Mouse (Mus musculus) hindbrain, embryonic 14.5 days (tissue): ENCODE measurements around the gene Tecta. TPM values are rescaled to one million over a fixed set of nuclear protein-coding genes. Genes with fewer than 3 reads are reported as not detected.

Source experiments
- ATAC-seq: fragments of 200-750 bp; cut with Nextera tagmentation; 2 replicates; pipeline ENCODE4 v1.8.0; 2017; ENCODE audit warnings: moderate number of reproducible peaks, mild to moderate bottlenecking, moderate TSS enrichment, moderate library complexity; ENCODE audit not compliant: low FRiP score
- DNase-seq: peaks from one replicate; pipeline ENCODE4 v3.0.0-alpha.2; 2015; ENCODE audit warnings: low spot score
- H3K27ac ChIP-seq: fragments of 300-500 bp; sonication (generic); 2 replicates; pipeline ENCODE4 v1.5.1; 2014; ENCODE audit warnings: mild to moderate bottlenecking, moderate library complexity
- H3K27me3 ChIP-seq: fragments of 300-500 bp; sonication (generic); 2 replicates; pipeline ENCODE4 v1.6.1; 2014; ENCODE audit warnings: mild to moderate bottlenecking, low read length, mixed read lengths; ENCODE audit not compliant: control insufficient read depth, insufficient read depth
- H3K36me3 ChIP-seq: fragments of 300-500 bp; sonication (generic); replicated peaks from 2 replicates; pipeline ENCODE4 v1.6.1; 2014; ENCODE audit not compliant: control insufficient read depth, insufficient read depth
- H3K4me1 ChIP-seq: fragments of 300-500 bp; sonication (generic); replicated peaks from 2 replicates; pipeline ENCODE4 v1.6.1; 2014; ENCODE audit warnings: antibody characterized with exemption, low read length, mixed read lengths; ENCODE audit not compliant: control insufficient read depth, insufficient read depth
- H3K4me2 ChIP-seq: fragments of 300-500 bp; sonication (generic); replicated peaks from 2 replicates; pipeline ENCODE4 v1.6.1; 2014; ENCODE audit warnings: mild to moderate bottlenecking, moderate library complexity
- H3K4me3 ChIP-seq: fragments of 300-500 bp; sonication (generic); replicated peaks from 2 replicates; pipeline ENCODE4 v1.5.1; 2014; ENCODE audit warnings: mild to moderate bottlenecking, low read length
- H3K9ac ChIP-seq: fragments of 300-500 bp; sonication (generic); 2 replicates; pipeline ENCODE4 v1.6.1; 2014
- H3K9me3 ChIP-seq: fragments of 300-500 bp; sonication (generic); 2 replicates; pipeline ENCODE4 v1.6.1; 2016; ENCODE audit warnings: low read length; ENCODE audit not compliant: control insufficient read depth
- WGBS: fragments of 180-500 bp; shearing (Covaris S2); extraction: QIAGEN DNeasy Blood & Tissue Kit; methylation state at CpG from one replicate; pipeline ENCODE4 v1.1.7; 2014; 5-methylcytosine and 5-hydroxymethylcytosine counted together
- polyA plus RNA-seq: library from polyadenylated mRNA; unstranded; fragments of >200 nt; fragmentation: Nextera tagmentation; extraction: Ambion mirVana; gene quantifications from 2 replicates; pipeline ENCODE4 v1.2.1, GENCODE M21; 2014

Gene Tecta
- polyA plus RNA-seq, 1 experiment from 2014 or later = 0.72 TPM

GRCm38 (mm10) chr9:42423649-42424048 lies 23.9 kb upstream of the Tecta start:
- H3K27ac ChIP-seq = no peak overlapping the region
- no peak for DNase-seq
- no peak overlapping the region for H3K9ac ChIP-seq
- H3K4me2 ChIP-seq = no peak overlapping the region
- H3K4me1 ChIP-seq = 0 out of 2 replicates have a peak, but pooled peaks cover 3% of the 10 kb centered on the region
- no peaks in the 10 kb centered on the region for H3K27me3 ChIP-seq
- ATAC-seq = no peak
- H3K4me3 ChIP-seq = no peak overlapping the region
- peaks cover 31% of the 10 kb centered on the region for H3K36me3 ChIP-seq
- H3K9me3 ChIP-seq = no peaks in the 10 kb centered on the region
- WGBS = 86% methylated on average over 2 of the region's 2 CpGs

- no peaks in the 10 kb centered on the region for H3K9me3 ChIP-seq
- ATAC-seq = no peak
- no peak overlapping the region for H3K9ac ChIP-seq
- no peaks in the 10 kb centered on the region for H3K4me1 ChIP-seq
- peaks cover 48% of the 10 kb centered on the region for H3K36me3 ChIP-seq
- H3K4me2 ChIP-seq = no peak overlapping the region
- H3K27me3 ChIP-seq = no peaks in the 10 kb centered on the region
- DNase-seq = no peak
- no peak overlapping the region for H3K27ac ChIP-seq
- WGBS = 79% methylated on average over 2 of the region's 2 CpGs
- no peak overlapping the region for H3K4me3 ChIP-seq
Observed at GRCm38 (mm10) chr9:42419687-42420086, 20.0 kb upstream of the Tecta start.

GRCm38 (mm10) chr9:42418786-42419185 lies 19.1 kb upstream of the Tecta start:
- Histone ChIP-seq H3K27me3 (no peaks in the 10 kb centered on the region), H3K9me3 (no peaks in the 10 kb centered on the region), H3K4me1 (no peaks in the 10 kb centered on the region), H3K27ac (no peak overlapping the region), H3K9ac (no peak overlapping the region), H3K4me3 (no peak overlapping the region), H3K4me2 (no peak overlapping the region), H3K36me3 (peaks cover 54% of the 10 kb centered on the region)
- 94% methylated on average over 5 of the region's 5 CpGs for WGBS
- no peak for DNase-seq
- no peak for ATAC-seq

GRCm38 (mm10) chr9:42417352-42417952 lies 17.7 kb upstream of the Tecta start:
- DNase-seq = no peak
- 83% methylated on average over 12 of the region's 12 CpGs for WGBS
- Histone ChIP-seq H3K36me3 (peaks cover 48% of the 10 kb centered on the region), H3K27ac (no peak overlapping the region), H3K9ac (no peak overlapping the region), H3K9me3 (no peaks in the 10 kb centered on the region), H3K4me1 (no peaks in the 10 kb centered on the region), H3K27me3 (no peaks in the 10 kb centered on the region), H3K4me2 (no peak overlapping the region), H3K4me3 (no peak overlapping the region)
- no peak for ATAC-seq

GRCm38 (mm10) chr9:42415184-42415583 lies 15.5 kb upstream of the Tecta start:
- no peak overlapping the region for H3K4me3 ChIP-seq
- H3K4me1 ChIP-seq = no peaks in the 10 kb centered on the region
- H3K36me3 ChIP-seq = peaks cover 33% of the 10 kb centered on the region
- ATAC-seq = no peak; the same call in 1 of the 2 replicates
- no peak for DNase-seq
- H3K9ac ChIP-seq = no peak overlapping the region
- no peaks in the 10 kb centered on the region for H3K27me3 ChIP-seq
- 15% methylated on average over 1 of the region's 1 CpGs for WGBS
- no peaks in the 10 kb centered on the region for H3K9me3 ChIP-seq
- no peak overlapping the region for H3K27ac ChIP-seq
- no peak overlapping the region for H3K4me2 ChIP-seq

- DNase-seq = no peak
- H3K4me1 ChIP-seq = no peaks in the 10 kb centered on the region
Observed at GRCm38 (mm10) chr9:42413345-42413744, 13.6 kb upstream of the Tecta start.

GRCm38 (mm10) chr9:42411296-42411695 lies 11.6 kb upstream of the Tecta start:
- DNase-seq = no peak
- H3K4me3 ChIP-seq = no peak overlapping the region
- no peak overlapping the region for H3K27ac ChIP-seq
- H3K4me1 ChIP-seq = no peaks in the 10 kb centered on the region
- no peak overlapping the region for H3K4me2 ChIP-seq
- no peaks in the 10 kb centered on the region for H3K9me3 ChIP-seq
- ATAC-seq = no peak
- 91% methylated on average over 6 of the region's 6 CpGs for WGBS
- no peaks in the 10 kb centered on the region for H3K27me3 ChIP-seq
- H3K36me3 ChIP-seq = peaks cover 10% of the 10 kb centered on the region; the same call in 1 of the 2 replicates
- H3K9ac ChIP-seq = no peak overlapping the region

More at GRCm38 (mm10) chr9:42413345-42413744, 13.6 kb upstream of the Tecta start:
- H3K9ac ChIP-seq = no peak overlapping the region
- H3K4me2 ChIP-seq = no peak overlapping the region
- H3K27ac ChIP-seq = no peak overlapping the region
- no peaks in the 10 kb centered on the region for H3K27me3 ChIP-seq
- ATAC-seq = no peak
- no peaks in the 10 kb centered on the region for H3K9me3 ChIP-seq
- 57% methylated on average over 12 of the region's 12 CpGs for WGBS
- H3K36me3 ChIP-seq = peaks cover 25% of the 10 kb centered on the region
- no peak overlapping the region for H3K4me3 ChIP-seq

- no peaks in the 10 kb centered on the region for H3K4me1 ChIP-seq
- DNase-seq (no peak), ATAC-seq (no peak)
- no peak overlapping the region for H3K27ac ChIP-seq
- no peaks in the 10 kb centered on the region for H3K9me3 ChIP-seq
- WGBS = 80% methylated on average over 4 of the region's 4 CpGs
- H3K9ac ChIP-seq = no peak overlapping the region
- no peak overlapping the region for H3K4me3 ChIP-seq
- no peaks in the 10 kb centered on the region for H3K27me3 ChIP-seq
- no peak overlapping the region for H3K4me2 ChIP-seq
- H3K36me3 ChIP-seq = no peaks in the 10 kb centered on the region
Observed at GRCm38 (mm10) chr9:42405736-42406135, 6.0 kb upstream of the Tecta start.

- ATAC-seq (no peak), DNase-seq (no peak)
- H3K36me3 ChIP-seq = no peaks in the 10 kb centered on the region
- no peaks in the 10 kb centered on the region for H3K27me3 ChIP-seq
- H3K4me1 ChIP-seq = no peaks in the 10 kb centered on the region
- WGBS = 55% methylated on average over 6 of the region's 6 CpGs
- no peak overlapping the region for H3K27ac ChIP-seq
- no peak overlapping the region for H3K4me2 ChIP-seq
- no peak overlapping the region for H3K9ac ChIP-seq
- no peaks in the 10 kb centered on the region for H3K9me3 ChIP-seq
- no peak overlapping the region for H3K4me3 ChIP-seq
Observed at GRCm38 (mm10) chr9:42401486-42401885, 1.8 kb upstream of the Tecta start.

- Histone ChIP-seq H3K4me1 (no peaks in the 10 kb centered on the region), H3K9ac (no peak overlapping the region), H3K4me3 (no peak overlapping the region), H3K27ac (no peak overlapping the region), H3K27me3 (no peaks in the 10 kb centered on the region), H3K4me2 (no peak overlapping the region), H3K9me3 (no peaks in the 10 kb centered on the region), H3K36me3 (no peaks in the 10 kb centered on the region)
- WGBS = 64% methylated on average over 2 of the region's 2 CpGs
- DNase-seq = no peak
- ATAC-seq = no peak
Observed at GRCm38 (mm10) chr9:42396141-42396540, 3.6 kb downstream of the Tecta start.
